Mouse (Mus musculus): ENCODE measurements around the gene Psmc6.

Gene Psmc6

GRCm38 (mm10) chr14:45350931-45351859, 21.6 kb downstream of the Psmc6 start, which contains the start of gene Styx:
Styx (plus strand) TSS chr14:45351093.
- DNase-seq (ENCODE audit: low spot score in 2 of 2): peak; percentile 86 to 92

DNA sequence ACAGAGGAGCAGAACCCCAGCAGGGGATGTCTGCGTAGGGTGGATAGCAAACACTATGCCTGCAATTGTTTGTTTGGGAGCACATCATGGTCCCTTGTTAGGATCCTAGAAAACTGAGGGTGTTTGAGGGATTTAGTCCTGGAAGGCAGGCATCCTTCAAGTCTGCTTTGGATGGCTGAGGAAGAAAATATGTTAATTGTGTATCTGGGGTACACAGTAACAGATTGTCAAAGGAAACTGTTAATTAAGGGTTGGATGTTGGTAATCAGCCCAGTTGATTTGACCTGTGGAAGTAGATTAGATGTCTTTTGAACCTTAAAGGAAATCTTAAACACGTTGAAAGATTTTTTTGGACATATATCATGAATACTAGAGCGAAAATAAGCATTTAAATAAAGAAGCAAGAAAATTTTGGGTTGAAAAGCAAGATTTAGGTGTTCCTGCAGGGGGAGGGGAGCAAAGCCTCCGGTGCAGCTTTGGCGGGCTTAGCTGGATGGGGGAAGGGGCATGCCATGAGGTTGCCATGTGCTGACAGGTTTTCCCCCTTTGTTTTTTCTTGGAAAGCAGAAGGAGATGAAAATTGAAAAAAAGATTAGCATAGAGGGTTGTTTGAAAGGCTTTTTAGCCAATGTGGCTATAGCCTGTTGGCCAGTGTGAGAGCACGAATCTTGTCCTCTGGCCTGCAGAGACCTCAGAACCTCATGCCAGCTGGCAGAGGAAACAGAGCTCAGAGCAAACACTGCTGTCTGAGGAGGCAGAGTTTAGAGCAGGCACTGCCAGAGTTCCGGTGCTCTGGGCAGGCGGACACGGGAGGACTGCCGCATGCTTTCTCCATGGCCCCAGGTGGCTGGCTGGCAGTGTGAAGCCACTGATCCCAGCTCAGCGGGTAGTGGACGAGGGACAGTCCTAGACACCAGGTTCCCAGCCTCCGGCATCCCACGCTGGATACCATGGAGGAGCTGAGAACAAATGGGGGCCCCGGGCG, 34.9 kb downstream of the Psmc6 start:
- peak in 1 of 2 experiments; percentile 23 for DNase-seq (ENCODE audit: low spot score in 2 of 2)

GRCm38 (mm10) chr14:45365196-45365587, 35.6 kb downstream of the Psmc6 start:
- no peak for DNase-seq (ENCODE audit: low spot score in 2 of 2)

DNA sequence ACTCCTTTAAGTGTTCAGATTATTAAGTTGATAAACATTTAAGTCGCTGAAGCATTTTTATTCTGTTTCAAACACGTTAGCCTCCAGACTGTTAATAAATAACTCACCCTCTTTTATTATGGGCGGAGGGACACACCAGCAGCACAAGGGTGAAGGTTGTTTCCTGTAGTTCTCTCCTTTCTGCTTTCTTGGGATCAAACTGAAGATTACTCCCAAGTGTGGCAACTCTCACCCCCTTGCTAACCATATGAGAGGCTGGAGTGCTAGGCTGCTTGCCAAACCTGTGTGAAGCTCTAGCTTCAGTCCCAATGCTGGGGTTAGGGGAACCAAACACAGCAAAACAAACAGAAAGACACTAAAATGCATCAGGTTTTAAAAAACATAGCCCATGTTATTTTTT, 49.2 kb downstream of the Psmc6 start:
- no peak for DNase-seq (ENCODE audit: low spot score in 2 of 2)

- DNase-seq (ENCODE audit: low spot score in 2 of 2): no peak
Measured at GRCm38 (mm10) chr14:45380756-45381155, 51.2 kb downstream of the Psmc6 start.

DNA sequence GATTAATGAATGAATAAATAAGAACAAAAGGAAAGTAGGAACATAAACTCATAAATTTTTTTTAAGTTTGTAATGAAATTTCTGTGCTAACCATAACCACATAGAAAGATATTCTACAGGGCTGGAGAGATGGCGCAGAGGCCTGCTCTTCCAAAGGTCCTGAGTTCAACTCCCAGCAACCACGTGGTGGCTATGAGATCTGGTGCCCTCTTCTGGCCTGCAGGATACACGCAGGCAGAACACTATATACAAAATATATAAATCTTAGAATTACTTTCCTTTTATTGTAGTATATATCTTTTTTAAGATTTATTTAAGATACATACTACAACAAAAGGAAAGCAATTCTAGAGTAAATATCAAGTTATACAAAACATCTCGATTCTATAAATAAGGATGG, 53.3 kb downstream of the Psmc6 start:
- no peak for DNase-seq (ENCODE audit: low spot score in 2 of 2)

GRCm38 (mm10) chr14:45385596-45385995, 56.0 kb downstream of the Psmc6 start:
- DNase-seq (ENCODE audit: low spot score in 2 of 2): no peak

DNA sequence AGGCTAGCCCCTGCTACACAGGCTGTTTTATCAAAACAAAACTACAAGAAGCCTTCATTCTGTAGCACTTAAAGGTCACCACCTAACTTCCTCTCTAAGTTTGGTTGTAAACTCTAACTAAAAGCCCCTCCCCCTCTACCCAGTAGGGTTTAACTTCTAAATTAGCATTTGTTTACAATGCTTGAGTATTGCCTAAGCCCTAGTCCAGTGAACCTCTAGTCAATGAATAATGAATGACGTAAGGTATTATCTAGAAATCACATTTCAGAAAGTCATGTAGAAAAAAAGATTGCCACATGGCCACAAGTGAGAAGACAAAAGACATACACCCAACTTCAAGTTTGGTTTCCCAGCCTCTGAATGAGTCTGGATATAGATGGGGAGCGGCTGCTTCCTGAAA, 57.9 kb downstream of the Psmc6 start:
- DNase-seq (ENCODE audit: low spot score in 2 of 2): no peak

DNA sequence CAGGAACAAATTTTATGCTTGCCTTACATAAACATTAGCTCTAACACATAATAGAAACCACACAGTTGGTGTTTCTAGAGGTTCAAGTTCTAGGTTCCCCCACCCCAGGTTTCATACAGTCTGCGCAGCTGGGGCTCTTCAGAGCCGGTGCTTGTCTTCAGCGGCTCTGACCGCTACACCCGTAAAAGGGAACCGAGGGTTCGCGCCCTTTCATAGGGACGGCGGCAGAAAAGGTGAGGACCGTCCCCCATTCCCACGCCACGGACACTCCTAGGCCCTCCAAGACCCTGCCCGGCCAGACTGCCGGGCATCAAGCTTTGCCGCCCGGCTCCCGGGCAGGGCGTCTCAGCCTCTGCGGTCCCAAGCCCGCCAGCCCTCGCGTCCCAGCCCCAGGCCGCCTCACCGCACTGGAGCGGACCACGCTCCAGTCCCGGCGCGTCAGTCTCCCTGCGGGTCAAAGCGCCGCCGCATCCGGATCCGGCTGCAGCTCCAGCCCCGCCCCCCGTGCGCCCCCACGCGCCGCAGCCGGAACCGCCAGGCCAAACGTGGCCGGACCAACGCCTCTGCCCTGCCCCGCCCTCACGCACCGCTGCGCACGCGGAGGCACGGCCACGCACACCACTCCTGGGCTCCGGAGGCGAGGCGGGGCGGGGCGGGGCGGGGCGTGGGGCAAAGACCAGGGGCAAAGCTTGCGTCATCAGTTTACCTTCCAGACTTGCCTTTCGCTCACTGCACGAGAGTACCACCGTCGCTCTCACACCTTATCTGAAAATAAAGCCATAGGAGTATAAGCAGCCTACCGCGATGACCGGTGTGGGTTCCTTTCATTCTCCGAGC, 59.0 kb downstream of the Psmc6 start:
- peak; percentile 76 to 86 for DNase-seq (ENCODE audit: low spot score in 2 of 2)

- no peak for DNase-seq (ENCODE audit: low spot score in 2 of 2)
Measured at GRCm38 (mm10) chr14:45389194-45389593, 59.6 kb downstream of the Psmc6 start.
